Mouse (Mus musculus): ENCODE data around the gene Ncoa6. TPM values are rescaled to one million over a fixed set of nuclear protein-coding genes. Genes with fewer than 3 reads are reported as not detected.

Ncoa6 gene
- total and polyA plus RNA-seq, 3 experiments, result 15.7 to 89.8 (median 48.8) TPM

DNA sequence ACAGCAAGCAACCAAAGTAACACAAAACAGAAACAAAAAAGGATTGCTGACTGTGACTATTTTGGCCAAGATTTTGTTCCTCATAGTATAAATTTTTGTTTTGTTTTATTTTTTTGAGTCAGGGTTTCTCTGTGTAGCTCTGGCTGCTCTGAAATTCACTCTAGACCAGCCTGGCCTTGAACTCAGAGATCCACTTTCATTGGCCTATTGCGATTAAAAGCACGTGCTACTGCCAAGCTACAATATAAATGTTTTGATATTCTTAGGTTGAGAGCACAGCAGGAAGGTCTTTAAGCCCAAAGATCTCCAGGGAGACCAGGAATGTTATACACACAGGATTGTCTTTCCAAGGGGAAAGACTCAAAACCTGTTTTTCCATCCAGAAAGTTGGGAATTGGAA lies 30.2 kb downstream of the Ncoa6 start:
- Histone ChIP-seq H3K27me3 (ENCODE audit: insufficient read depth, low read length) (no peaks in the 10 kb centered on the region), H3K36me3 (replicated peaks) (peaks cover 18% of the 10 kb centered on the region), H3K9me3 (replicated peaks) (no peaks in the 10 kb centered on the region), H3K4me1 (ENCODE audit: insufficient read depth, low read depth, low read length) (no peaks in the 10 kb centered on the region), H3K4me3 (ENCODE audit: low read depth, low read length) (no peak overlapping the region)
- DNase-seq (ENCODE audit: low spot score), result no peak
- TF ChIP-seq GATA1 (IDR thresholded peaks at IDR 0.05; ENCODE audit: borderline replicate concordance, low read length) (no peak), POLR2AphosphoS5 (IDR thresholded peaks at IDR 0.05; ENCODE audit: insufficient replicate concordance, low read depth, low read length) (no peak), TAL1 (conservative IDR thresholded peaks at IDR 0.05; ENCODE audit: low read depth, low read length) (no peak), GATA2 (IDR thresholded peaks at IDR 0.05; ENCODE audit: borderline replicate concordance, low read depth, low read length) (no peak), CTCF (IDR thresholded peaks at IDR 0.05; ENCODE audit: low read depth, low read length) (no peak)
- no peak for ATAC-seq (ENCODE audit: extremely low read depth, insufficient number of reproducible peaks, low FRiP score, poor library complexity, severe bottlenecking)

DNA sequence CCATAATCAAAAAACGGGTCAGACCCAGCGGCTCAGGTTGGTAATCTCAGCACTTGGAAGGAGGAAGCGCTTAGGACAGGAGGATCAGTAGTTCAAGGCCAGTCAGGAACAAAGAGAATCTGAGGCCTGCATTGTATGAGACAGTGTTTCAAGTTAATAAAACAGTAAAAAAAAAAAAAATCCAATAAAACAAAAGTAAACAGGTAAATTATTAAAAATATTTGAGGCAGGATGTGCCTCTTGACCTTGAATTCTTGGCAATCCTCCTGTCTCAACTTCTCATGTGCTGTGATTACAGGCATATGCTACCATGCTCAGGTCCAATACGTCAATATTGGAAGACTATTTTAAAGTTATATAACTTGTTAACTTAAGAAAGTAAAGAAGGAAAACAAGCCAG lies 30.8 kb downstream of the Ncoa6 start:
- Histone ChIP-seq H3K4me3 (ENCODE audit: low read depth, low read length) (no peak overlapping the region), H3K36me3 (replicated peaks) (peaks cover 18% of the 10 kb centered on the region), H3K4me1 (ENCODE audit: insufficient read depth, low read depth, low read length) (no peaks in the 10 kb centered on the region), H3K27me3 (ENCODE audit: insufficient read depth, low read length) (no peaks in the 10 kb centered on the region), H3K9me3 (replicated peaks) (no peaks in the 10 kb centered on the region)
- DNase-seq (ENCODE audit: low spot score), result no peak
- ATAC-seq (ENCODE audit: extremely low read depth, insufficient number of reproducible peaks, low FRiP score, poor library complexity, severe bottlenecking), result no peak
- TF ChIP-seq GATA1 (IDR thresholded peaks at IDR 0.05; ENCODE audit: borderline replicate concordance, low read length), result no peak
- TF ChIP-seq POLR2AphosphoS5 (IDR thresholded peaks at IDR 0.05; ENCODE audit: insufficient replicate concordance, low read depth, low read length), result no peak
- TF ChIP-seq TAL1 (conservative IDR thresholded peaks at IDR 0.05; ENCODE audit: low read depth, low read length), result no peak
- TF ChIP-seq GATA2 (IDR thresholded peaks at IDR 0.05; ENCODE audit: borderline replicate concordance, low read depth, low read length), result no peak
- no peak for TF ChIP-seq CTCF (IDR thresholded peaks at IDR 0.05; ENCODE audit: low read depth, low read length)

DNA sequence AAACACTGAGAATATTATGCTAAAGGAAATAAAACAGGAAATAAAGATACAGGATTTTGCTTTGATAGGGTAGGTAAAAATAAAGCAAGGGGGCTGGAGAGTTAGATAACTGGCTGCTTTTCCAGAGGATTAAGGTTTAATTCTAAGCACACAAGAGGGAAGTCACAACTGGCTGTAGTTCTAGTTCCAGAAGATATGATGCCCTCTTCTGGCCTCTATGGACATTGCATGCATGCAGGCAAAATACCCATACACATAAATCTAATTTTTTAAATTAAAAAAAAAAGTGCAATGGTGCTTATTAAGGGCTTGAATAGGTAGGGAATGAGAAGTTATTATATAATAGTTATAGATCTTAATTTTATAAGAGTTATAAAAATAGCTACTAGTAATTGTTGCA lies 37.2 kb downstream of the Ncoa6 start:
- H3K9me3 ChIP-seq (replicated peaks), result no peaks in the 10 kb centered on the region

DNA sequence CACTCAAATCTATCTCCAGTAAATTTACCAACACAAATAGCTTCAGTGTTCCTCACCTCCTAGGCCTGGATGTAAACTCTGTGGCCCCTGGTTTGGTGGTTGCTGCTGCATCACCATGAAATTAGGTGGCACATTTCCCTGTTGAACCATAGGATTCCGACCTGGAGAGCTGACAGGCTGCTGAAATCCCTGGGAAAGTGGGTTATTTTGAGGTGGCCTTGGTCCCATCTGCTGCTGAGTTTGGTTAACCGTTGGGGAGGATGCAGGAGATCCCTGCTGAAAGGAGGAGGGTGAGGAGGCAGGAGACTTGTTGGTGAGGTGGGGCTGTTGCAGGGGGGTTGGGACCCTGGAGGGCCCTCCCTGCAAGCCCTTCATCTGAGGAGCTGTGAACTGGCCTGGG lies 52.8 kb downstream of the Ncoa6 start:
- DNase-seq (ENCODE audit: low spot score) (no peak), ATAC-seq (ENCODE audit: extremely low read depth, insufficient number of reproducible peaks, low FRiP score, poor library complexity, severe bottlenecking) (no peak)
- Histone ChIP-seq H3K4me1 (ENCODE audit: insufficient read depth, low read depth, low read length) (no peaks in the 10 kb centered on the region), H3K9me3 (replicated peaks) (no peaks in the 10 kb centered on the region), H3K4me3 (ENCODE audit: low read depth, low read length) (no peak overlapping the region), H3K36me3 (replicated peaks) (peaks cover 57% of the 10 kb centered on the region), H3K27me3 (ENCODE audit: insufficient read depth, low read length) (no peaks in the 10 kb centered on the region)
- TF ChIP-seq GATA2 (IDR thresholded peaks at IDR 0.05; ENCODE audit: borderline replicate concordance, low read depth, low read length), result no peak
- no peak for TF ChIP-seq GATA1 (IDR thresholded peaks at IDR 0.05; ENCODE audit: borderline replicate concordance, low read length)
- TF ChIP-seq CTCF (IDR thresholded peaks at IDR 0.05; ENCODE audit: low read depth, low read length), result no peak
- TF ChIP-seq TAL1 (conservative IDR thresholded peaks at IDR 0.05; ENCODE audit: low read depth, low read length), result no peak
- TF ChIP-seq POLR2AphosphoS5 (IDR thresholded peaks at IDR 0.05; ENCODE audit: insufficient replicate concordance, low read depth, low read length), result no peak

More for the DNA sequence above, 37.2 kb downstream of the Ncoa6 start:
- H3K36me3 ChIP-seq (replicated peaks), result peaks cover 44% of the 10 kb centered on the region
- no peak overlapping the region for H3K4me3 ChIP-seq (ENCODE audit: low read depth, low read length)
- ATAC-seq (ENCODE audit: extremely low read depth, insufficient number of reproducible peaks, low FRiP score, poor library complexity, severe bottlenecking), result no peak
- no peak for TF ChIP-seq TAL1 (conservative IDR thresholded peaks at IDR 0.05; ENCODE audit: low read depth, low read length)
- no peak for TF ChIP-seq POLR2AphosphoS5 (IDR thresholded peaks at IDR 0.05; ENCODE audit: insufficient replicate concordance, low read depth, low read length)
- TF ChIP-seq CTCF (IDR thresholded peaks at IDR 0.05; ENCODE audit: low read depth, low read length), result no peak
- TF ChIP-seq GATA2 (IDR thresholded peaks at IDR 0.05; ENCODE audit: borderline replicate concordance, low read depth, low read length), result no peak
- TF ChIP-seq GATA1 (IDR thresholded peaks at IDR 0.05; ENCODE audit: borderline replicate concordance, low read length), result no peak
- no peaks in the 10 kb centered on the region for H3K4me1 ChIP-seq (ENCODE audit: insufficient read depth, low read depth, low read length)
- no peak for DNase-seq (ENCODE audit: low spot score)
- H3K27me3 ChIP-seq (ENCODE audit: insufficient read depth, low read length), result no peaks in the 10 kb centered on the region

DNA sequence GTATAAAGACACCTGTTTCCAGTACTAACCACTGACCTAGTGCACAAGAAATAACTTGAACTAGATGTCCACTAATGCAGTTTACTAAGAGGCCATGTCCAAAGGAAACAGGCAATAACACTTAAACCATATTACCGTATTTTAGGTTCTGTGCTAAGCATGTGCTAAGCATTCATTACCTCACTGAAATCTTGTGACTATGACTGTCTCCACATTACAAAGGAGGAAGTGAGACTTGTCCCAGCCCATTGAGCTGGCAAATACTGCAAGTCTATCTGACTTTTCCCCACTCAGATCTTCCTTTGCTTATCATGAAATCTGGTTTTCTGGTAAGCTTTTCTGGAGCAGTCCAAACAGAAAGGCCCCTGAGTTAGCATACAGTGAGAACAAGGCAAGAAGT lies 69.1 kb downstream of the Ncoa6 start:
- H3K4me3 ChIP-seq (ENCODE audit: low read depth, low read length), result no peak overlapping the region
- no peaks in the 10 kb centered on the region for H3K4me1 ChIP-seq (ENCODE audit: insufficient read depth, low read depth, low read length)
- no peak for TF ChIP-seq CTCF (IDR thresholded peaks at IDR 0.05; ENCODE audit: low read depth, low read length)
- TF ChIP-seq GATA2 (IDR thresholded peaks at IDR 0.05; ENCODE audit: borderline replicate concordance, low read depth, low read length), result no peak
- no peak for TF ChIP-seq POLR2AphosphoS5 (IDR thresholded peaks at IDR 0.05; ENCODE audit: insufficient replicate concordance, low read depth, low read length)
- TF ChIP-seq TAL1 (conservative IDR thresholded peaks at IDR 0.05; ENCODE audit: low read depth, low read length), result no peak
- no peak for TF ChIP-seq GATA1 (IDR thresholded peaks at IDR 0.05; ENCODE audit: borderline replicate concordance, low read length)
- no peaks in the 10 kb centered on the region for H3K9me3 ChIP-seq (replicated peaks)
- no peaks in the 10 kb centered on the region for H3K27me3 ChIP-seq (ENCODE audit: insufficient read depth, low read length)
- ATAC-seq (ENCODE audit: extremely low read depth, insufficient number of reproducible peaks, low FRiP score, poor library complexity, severe bottlenecking), result peak; percentile 63
- peaks cover 76% of the 10 kb centered on the region for H3K36me3 ChIP-seq (replicated peaks)
- no peak for DNase-seq (ENCODE audit: low spot score)

DNA sequence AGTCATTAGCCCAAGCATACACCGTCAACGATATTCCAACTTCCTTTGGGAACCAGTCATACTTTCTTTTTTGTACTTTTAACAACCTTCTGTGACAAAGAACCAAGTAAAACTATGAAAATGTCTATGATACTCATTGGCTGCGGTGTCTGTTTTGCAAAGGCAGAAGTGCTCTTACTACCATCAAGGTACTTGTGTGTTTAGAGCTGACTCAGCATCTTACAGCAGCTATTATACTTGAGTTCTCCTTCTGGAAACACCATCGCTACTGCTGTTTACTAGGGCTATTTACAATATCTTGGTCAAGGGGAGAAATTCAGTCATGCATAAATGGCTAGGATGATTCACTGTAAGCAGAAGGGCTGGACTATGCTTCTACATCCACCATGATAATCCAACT lies 71.8 kb downstream of the Ncoa6 start:
- ATAC-seq (ENCODE audit: extremely low read depth, insufficient number of reproducible peaks, low FRiP score, poor library complexity, severe bottlenecking) (no peak), DNase-seq (ENCODE audit: low spot score) (no peak)
- Histone ChIP-seq H3K4me3 (ENCODE audit: low read depth, low read length) (no peak overlapping the region), H3K9me3 (replicated peaks) (no peaks in the 10 kb centered on the region), H3K27me3 (ENCODE audit: insufficient read depth, low read length) (no peaks in the 10 kb centered on the region), H3K4me1 (ENCODE audit: insufficient read depth, low read depth, low read length) (no peaks in the 10 kb centered on the region), H3K36me3 (replicated peaks) (peaks cover 68% of the 10 kb centered on the region)
- TF ChIP-seq POLR2AphosphoS5 (IDR thresholded peaks at IDR 0.05; ENCODE audit: insufficient replicate concordance, low read depth, low read length) (no peak), GATA2 (IDR thresholded peaks at IDR 0.05; ENCODE audit: borderline replicate concordance, low read depth, low read length) (no peak), TAL1 (conservative IDR thresholded peaks at IDR 0.05; ENCODE audit: low read depth, low read length) (no peak), CTCF (IDR thresholded peaks at IDR 0.05; ENCODE audit: low read depth, low read length) (no peak), GATA1 (IDR thresholded peaks at IDR 0.05; ENCODE audit: borderline replicate concordance, low read length) (no peak)

All from G1E (cell line).